Mouse (Mus musculus) adrenal gland, postnatal 25 days (tissue): ENCODE data around the gene Ston2. TPM values are rescaled to one million over a fixed set of nuclear protein-coding genes. Genes with fewer than 3 reads are reported as not detected.

Experiments
- DNase-seq: peaks from one replicate; pipeline ENCODE4 v3.0.0; 2021; ENCODE audit warnings: mixed read lengths
- long read RNA-seq: library from polyadenylated mRNA; stranded (forward); transcript quantifications from one replicate; pipeline ENCODE4 v2.0.0, GENCODE M21; 2021
- total RNA-seq: library from RNA; stranded (reverse); gene quantifications from 2 replicates; pipeline ENCODE4 v1.2.3, GENCODE M21; 2021

Ston2 gene
- total RNA-seq = 7.3 and 11.5 TPM in 2 replicates
- long read RNA-seq, partial matches to known transcripts = 0 of 3 reads
- long read RNA-seq, other reads (novel, unspliced or antisense) = 3 of 3 reads

DNA sequence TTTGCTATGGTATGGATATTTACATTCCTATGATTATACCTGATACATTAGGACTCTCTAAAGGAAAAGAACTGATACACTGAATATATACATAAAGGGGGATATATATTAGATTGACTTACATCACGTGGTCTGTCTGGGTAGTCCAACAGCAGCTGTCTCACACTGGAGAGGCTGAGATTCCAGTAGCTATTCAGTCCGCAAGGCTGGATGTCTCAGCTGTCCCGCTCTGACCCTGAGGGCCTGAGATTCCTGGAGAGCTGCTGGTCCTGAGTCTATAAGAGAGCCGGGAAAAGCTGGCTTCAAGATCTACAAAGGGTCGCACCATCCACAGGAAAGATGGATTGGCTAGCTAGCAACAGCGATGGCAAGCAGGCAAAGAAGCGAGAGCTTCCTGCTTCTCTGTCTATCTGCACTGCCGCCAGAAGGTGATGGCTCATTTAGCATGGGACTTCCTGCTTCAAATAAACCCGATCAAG is at the start of gene Ston2:
Gene Ston2 (minus strand): TSS at position 429 of the 479 bp plus-strand sequence.
- no peak for DNase-seq

GRCm38 (mm10) chr12:91837401-91838065 is 49.3 kb upstream of the Ston2 start:
- peak; percentile 70 for DNase-seq

GRCm38 (mm10) chr12:91833939-91834333 is 45.7 kb upstream of the Ston2 start:
- DNase-seq = no peak

GRCm38 (mm10) chr12:91833237-91833938 is 45.2 kb upstream of the Ston2 start:
- no peak for DNase-seq

GRCm38 (mm10) chr12:91831410-91831809 is 43.2 kb upstream of the Ston2 start:
- DNase-seq = no peak

GRCm38 (mm10) chr12:91820461-91820860 is 32.3 kb upstream of the Ston2 start:
- no peak for DNase-seq

GRCm38 (mm10) chr12:91818726-91819125 is 30.5 kb upstream of the Ston2 start:
- no peak for DNase-seq

- peak; percentile 45 for DNase-seq
These were observed 27.8 kb upstream of the Ston2 start for GRCm38 (mm10) chr12:91815990-91816389.

- no peak for DNase-seq
These were observed 27.4 kb upstream of the Ston2 start for GRCm38 (mm10) chr12:91815552-91815951.

DNA sequence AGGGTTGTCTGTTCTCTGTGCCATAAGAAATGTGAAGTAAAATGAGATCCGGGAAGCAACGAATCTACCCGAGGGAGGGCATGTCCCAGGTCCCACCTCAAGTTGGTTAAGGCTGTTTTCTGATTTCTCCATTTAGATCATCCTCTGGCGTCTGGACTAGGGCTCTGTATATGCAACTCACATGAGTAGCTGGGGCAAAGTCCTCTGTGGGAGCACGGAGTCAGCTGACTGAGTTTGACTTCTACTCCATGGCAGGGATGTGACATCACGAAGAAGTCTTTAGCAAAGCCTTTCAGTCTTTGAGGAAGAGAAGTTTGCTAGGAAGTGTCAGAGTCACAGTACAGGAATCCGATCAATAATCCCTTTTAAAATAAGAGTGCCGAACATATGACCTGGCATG is 20.7 kb upstream of the Ston2 start:
- DNase-seq = no peak

DNA sequence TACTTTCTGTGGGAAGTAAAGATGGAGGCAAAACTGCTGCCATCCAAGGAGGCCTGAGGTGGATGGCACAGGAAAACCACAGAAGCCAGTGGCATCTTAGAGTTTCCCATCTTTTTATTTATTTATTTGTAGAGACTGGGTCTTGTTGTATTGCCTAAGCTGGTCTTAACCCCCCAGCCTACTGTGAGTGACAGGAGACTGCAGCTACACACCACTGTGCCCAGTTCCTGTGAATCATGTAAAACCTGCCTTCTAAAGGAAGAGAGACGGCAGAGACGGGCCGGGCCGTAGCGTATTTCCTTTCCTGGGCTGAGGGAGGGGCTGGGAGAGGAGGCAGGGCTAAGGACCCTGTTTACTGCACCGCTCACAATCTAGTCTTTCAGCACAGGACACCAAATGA is 19.6 kb upstream of the Ston2 start:
- DNase-seq = no peak

- no peak for DNase-seq
These were observed 18.9 kb upstream of the Ston2 start for GRCm38 (mm10) chr12:91807095-91807494.

GRCm38 (mm10) chr12:91804262-91804661 is 16.1 kb upstream of the Ston2 start:
- no peak for DNase-seq

DNA sequence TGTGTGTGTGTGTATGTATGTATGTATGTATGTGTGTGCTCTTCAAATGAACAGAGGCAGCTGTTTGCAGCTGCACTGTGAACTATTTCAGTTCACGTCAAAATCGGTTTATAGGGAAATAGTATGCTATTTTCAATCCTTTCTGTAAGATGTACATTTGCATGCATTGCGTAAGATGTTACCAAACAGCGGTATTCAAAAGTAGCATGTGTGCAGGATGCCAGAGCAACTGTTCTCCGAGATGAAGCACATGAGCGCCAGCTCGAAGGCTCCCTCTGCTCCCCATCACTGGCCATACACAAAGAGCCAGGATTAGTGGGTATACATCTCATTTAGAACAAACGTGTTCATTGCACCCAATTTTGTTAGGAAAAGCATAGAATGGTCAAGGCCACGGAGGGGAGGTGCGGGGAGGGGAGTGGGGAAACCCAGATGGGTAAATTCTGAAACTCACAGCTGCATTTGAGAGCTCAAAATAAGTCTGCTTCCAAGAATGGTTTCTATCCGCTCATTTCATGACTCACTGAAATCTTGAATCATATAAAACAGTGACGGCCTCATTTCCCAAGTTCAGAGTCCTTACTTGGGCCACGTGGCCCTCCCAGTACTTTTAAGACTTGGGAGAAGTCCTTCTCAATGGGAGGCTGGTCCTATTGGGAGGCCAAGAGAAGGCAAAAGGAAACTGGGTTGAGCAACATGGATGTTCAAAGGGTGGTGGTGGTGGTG is 15.2 kb upstream of the Ston2 start:
- DNase-seq = no peak

DNA sequence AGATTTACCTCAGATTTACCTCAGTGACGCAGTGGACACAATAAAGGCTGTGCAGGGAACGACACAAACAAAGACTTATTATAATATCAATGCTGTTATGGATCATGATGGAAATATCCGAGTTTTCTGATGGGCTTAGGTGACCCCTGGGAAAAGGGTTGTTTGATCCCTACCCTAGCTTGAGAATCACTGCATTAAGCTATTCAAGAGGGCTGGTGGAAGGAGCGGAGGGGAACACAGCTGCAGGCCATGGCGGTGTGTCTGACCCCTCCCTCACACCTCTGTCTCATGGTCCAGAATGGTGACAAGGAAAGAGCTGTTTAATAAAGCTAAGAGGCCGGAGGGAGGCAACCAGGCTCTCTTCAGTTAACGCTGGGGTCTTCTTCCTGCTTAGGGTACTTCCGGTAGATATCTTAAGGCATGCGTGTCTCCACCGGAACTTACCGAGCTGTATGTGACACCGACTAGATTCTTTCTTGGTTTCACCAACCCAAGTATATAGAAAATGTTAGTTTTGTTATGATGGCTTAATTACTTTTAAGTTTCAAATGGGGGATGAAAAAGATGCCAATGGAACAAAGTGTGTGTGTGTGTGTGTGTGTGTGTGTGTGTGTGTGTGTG is 14.5 kb upstream of the Ston2 start:
- DNase-seq = no peak

- no peak for DNase-seq
These were observed 12.7 kb upstream of the Ston2 start for GRCm38 (mm10) chr12:91800861-91801385.

DNA sequence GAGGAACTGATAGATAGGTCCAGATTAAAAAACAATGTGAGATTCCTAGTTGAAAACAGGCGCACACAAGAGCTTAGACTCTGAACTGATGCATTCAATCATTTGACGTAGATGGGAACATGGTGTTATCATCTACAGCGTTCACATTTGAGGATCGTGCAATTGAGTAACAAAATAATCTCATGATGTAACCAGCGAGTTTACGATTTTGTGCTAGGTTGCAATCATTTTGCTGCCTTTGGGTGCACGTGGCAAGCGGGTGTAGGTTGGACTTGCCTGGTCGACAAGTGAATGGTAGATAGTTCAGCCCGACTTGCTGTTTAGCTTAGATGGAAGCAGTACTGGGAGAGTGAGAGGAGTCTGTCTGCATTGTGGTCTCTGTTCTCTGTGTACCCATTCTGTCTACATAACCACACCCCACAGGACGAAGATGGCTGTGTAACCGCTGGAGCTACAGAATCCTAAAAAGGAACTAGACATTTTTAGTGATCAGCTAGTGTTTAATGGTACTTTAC is 11.7 kb upstream of the Ston2 start:
- no peak for DNase-seq

GRCm38 (mm10) chr12:91799379-91799773 is 11.2 kb upstream of the Ston2 start:
- no peak for DNase-seq

DNA sequence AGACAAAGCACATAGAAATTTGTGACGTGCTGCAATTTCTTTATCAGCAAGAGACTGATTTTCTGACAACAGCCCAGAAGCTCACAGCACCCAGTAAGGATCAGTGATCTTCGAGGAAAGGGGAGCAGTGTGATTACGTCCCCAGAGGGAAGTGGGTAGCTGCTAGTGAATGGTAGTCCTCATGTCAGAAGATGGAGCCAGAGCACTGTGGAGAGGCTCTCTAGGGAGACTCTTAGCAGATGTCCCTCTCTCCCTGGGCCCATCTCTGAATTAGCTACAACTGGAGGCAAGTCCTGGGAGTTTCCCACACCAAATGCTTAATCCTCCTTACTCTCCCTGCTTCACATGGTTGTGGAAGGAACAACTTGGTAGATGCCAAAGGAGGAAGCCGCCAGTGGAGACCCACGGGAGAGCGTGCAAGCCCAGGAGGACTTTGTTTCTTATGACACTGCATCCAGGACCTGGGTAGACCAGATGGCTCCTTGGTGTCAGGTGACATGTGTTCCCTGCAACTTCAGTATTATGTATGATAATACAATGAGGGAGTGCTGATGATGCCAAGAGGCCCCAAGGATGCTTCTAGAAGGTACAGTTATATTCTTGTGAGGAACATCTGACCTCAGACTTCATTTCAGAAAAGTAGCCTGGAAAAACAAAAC is 10.7 kb upstream of the Ston2 start:
- no peak for DNase-seq

DNA sequence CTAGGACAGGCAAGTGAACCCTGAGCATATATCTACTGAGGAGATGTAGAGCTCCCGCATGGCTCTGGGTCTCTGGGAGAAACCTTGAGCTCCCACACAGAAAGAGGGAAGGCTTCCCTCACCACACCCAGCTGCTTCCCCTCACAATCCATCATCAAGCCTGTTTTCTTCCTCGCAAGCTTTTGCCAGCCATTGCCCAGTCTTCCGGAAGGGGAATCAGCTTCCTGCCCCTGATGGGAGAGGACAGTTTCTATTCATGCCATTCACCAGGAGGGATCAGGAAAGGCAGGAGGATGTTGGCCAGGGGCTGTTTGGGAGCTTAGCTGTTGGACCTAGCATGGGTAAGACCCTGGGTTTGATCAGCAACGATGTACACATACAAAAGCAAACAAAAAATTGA is 8.6 kb upstream of the Ston2 start:
- DNase-seq = no peak

- no peak for DNase-seq
These were observed 5.1 kb upstream of the Ston2 start for GRCm38 (mm10) chr12:91793266-91793665.

DNA sequence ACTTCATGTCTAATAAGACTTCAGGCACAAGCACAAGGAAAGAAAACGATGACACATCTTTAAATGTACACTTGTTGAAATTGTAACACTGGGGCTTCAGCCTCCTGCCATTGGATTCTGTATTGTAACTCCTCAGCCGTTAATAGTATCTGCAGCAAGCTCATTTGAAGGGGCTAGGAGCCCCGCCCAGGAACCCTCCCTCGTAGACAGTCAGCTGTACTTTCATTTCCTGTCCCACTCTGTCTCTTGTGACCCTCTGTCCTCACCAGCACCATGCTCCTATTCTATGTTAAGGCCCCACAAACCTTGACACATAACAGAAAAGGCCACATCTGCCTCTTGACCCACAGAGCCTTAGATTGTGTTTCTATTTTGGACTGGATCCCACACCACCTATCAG is 3.6 kb upstream of the Ston2 start:
- DNase-seq = no peak
